Mouse (Mus musculus): Measurements from ENCODE around the gene Adtrp.

DNA sequence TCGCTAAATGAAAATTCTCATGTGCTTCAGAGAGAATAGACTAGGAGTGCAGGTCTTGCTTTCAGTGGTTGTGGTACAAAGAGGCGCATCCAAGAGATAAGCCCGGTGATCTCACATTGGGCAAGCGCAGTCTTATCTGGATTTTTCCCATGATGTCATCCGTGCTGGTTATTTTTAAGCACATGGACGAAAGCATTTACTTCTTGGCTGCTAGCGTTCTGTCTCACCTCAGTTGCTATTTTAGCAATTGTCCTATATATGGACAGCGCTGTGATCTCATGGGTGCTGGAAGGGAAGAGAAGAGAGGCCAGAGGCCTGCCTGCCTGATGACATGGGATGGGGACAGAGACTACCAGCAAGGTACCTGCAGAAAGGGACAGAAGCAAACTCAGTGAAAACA lies 117.8 kb downstream of the Adtrp start:
- TF ChIP-seq CTCF (IDR thresholded peaks at IDR 0.05; ENCODE audit: control insufficient read depth, insufficient read depth, insufficient read length), result no peak
- no peak for TF ChIP-seq MYOD1 (IDR thresholded peaks at IDR 0.05; ENCODE audit: control insufficient read depth, insufficient read length, low read depth)
- TF ChIP-seq CEBPB (IDR thresholded peaks at IDR 0.05; ENCODE audit: low read depth), result no peak
- no peak for TF ChIP-seq FOSL1 (IDR thresholded peaks at IDR 0.05; ENCODE audit: insufficient read depth, low read length, poor library complexity, severe bottlenecking)

Data from C2C12 (cell line).